Mouse (Mus musculus) heart, adult 9 months (tissue): Measurements from ENCODE around the gene Bcl9.

Experiments used
- DNase-seq, 2 experiments: peaks; one replicate each; pipeline ENCODE4 v3.0.0; 2022; ENCODE audit warnings: low spot score in 2 of 2

The Bcl9 gene

DNA sequence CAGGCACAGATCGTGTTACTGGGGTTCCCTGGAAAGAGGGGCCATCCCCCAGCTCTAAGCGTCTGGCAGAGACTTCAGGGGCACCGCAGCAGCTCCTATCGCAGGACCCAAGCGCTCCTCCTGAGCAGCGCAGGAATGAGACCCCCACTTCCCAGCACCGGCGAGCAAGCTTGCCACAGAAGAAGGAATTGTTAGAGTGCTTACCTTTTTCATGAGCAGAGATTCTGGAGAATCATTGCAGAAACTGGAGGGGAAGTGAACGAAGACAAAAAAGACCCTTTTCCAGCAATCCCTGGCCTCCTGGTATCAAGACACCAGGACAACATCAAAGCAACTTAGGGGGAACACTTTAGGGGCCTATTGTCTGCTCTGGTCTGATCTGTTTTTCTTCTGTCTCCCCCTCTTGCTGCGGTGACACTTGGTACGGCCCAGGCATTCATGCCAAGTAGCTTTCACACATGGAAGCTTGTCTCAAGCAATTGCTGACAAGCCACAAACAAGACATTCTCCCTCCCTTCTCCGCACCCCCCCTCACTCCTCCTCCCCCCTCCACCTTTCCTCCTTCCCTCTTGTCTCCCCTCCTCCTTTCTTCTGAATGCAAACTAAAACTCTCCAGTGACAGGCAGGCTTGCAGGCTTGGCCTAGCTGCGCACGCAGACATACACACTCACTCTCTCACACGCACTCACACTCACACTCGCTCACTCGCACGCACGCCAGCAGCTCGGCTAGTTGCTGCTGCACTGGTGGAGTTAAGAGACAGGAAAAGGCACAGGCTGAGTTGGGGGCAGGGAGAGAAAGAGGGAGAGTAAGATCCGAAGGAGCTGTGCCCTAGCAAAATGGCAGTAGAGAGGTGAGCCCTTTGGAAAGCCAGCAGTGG, at the start of gene Bcl9:
Bcl9 (minus strand) TSS at position 365 of the 880 bp plus-strand sequence.
- peak; percentile 72 to 86 for DNase-seq

DNA sequence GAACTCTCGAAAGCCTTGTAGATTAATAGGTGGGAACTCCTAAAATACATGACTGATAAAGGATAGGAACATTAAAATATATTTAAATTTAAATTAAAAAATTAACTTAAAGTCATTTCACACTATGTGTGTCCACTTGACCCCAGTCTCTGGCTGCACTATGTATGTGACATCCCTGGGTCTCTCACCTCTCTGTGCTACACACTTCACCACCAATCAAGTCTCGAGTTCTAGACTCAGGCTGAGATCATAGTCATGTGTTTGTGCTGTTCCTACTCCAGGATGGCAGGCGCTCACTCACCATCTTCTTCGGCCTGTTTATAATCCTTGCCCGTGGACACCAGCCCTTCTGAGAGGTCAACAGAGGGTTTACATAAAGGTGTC, 41.5 kb upstream of the Bcl9 start:
- no peak for DNase-seq

DNA sequence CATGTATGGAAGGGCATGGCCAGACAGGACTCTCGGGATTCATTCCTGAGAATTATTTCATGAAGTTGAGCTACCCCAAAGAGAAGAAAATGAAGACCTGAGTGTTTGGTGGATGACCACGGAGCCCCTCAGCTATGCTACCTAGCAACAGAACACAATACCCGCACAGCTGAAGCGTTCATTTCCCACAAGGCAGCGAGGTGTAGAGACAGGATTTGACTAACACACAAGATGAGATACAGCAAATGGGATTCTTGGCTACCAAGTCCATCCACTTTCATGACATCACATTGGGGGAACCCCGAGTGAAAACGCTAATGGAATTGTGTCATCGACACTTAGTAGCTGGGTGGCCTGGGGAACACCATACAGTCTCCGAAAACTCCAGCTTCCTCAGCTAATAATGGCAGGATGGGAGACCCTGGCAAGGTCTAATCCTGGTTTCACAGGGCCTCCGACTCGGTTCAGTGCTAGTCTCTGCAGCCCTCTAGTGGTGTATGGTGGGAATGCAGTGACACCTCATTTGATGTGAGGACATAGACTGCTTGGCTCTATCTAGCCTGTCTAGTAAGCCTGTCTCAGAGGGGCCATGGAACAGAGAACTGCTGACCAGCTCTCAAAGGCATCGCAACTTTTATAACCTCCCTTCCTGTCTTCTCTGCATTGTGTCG, 40.9 kb upstream of the Bcl9 start:
- peak; percentile 60 to 79 for DNase-seq

DNA sequence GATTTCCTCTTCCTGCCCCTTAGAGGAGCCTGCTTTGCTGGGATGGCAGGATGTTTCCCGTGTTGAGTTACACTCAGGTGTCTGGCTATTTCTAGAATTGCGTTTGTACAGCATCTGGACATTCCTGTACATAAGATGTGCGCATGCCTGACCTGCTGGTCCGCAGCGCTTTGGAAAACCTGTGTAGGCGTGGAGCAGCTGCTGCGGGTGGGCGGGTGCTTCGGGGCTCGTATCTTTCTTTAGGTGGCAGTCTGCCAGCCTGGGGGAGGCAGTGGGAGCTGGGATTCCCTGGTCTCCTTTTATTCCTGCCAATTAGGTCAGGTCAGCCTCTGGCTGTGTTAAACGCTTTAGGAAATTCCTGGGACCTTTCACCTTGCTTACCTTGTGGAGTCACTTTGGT, 39.6 kb upstream of the Bcl9 start:
- peak; percentile 33 to 41 for DNase-seq

DNA sequence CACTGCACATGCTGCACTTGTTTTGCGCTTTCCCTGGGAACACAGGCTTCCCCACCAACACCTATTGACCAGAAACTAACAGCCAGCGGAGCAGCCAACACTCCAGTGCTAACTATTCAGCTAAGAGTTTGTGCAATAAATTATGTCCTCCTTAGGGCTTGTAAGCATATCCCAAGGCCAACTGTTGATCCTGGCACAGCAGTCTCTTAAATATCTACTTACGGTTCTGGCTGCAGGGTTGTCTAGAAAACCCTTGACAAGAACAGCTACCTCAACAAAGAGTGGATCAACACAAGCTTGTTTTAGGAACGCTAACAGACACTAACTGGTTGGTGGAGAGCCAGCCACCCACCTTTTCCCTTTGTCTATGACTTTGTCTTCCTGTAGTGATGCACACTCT, 38.6 kb upstream of the Bcl9 start:
- no peak for DNase-seq

DNA sequence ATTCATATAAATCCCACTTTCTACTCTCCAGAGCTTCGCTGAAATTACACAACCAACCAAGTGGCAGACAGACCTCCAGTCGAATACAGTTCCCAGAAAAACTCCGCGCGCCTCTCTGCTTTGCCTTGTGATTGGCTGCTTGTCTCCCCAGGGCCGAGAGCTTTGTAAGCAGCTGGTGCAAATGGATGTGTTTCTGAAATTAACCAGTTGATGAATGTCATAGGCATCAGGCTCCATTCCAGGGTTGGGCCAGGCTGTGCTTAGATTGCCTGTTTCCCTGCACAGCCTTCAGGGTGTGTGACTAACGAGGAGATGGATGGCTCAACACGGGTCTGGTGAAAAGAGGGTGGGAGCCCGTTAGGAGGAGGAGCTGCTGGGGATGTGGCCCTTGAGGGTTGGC, 36.9 kb upstream of the Bcl9 start:
- no peak for DNase-seq

DNA sequence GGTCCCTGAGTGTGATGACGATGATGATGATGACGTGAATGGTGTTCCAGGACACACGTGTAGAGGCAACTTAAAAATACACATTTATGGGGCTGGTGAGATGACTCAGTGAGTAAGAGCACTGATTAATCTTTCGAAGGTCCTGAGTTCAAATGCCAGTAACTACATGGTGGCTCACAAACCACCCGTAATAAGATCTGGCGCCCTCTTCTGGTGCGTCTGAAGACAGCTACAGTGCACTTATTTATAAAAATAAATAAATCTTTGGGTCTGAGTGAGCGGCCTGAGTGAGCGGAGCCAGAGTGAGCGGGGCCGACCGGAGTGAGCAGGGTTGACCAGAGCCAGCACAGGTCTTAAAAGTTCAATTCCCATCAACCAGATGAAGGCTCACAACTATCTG, 34.5 kb upstream of the Bcl9 start:
- DNase-seq, result no peak

DNA sequence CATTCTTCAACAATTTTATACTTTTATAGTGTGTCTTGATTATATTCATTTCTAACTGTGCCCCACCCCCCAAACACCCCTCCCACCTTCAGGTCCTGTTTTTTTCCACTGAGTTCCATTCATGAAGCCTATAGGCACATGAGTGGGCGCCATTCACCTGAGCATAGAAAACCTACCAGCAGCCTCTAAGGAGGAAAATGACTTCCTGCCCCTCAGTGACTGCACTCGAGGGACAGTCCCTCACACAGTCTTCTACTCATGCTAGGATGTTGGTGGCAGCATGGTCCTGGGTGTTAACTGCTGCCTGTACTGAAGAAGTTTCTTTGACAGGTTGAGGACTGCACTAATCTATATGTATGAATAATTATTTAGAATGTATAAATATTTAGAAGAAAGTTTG, 30.1 kb upstream of the Bcl9 start:
- DNase-seq, result no peak

DNA sequence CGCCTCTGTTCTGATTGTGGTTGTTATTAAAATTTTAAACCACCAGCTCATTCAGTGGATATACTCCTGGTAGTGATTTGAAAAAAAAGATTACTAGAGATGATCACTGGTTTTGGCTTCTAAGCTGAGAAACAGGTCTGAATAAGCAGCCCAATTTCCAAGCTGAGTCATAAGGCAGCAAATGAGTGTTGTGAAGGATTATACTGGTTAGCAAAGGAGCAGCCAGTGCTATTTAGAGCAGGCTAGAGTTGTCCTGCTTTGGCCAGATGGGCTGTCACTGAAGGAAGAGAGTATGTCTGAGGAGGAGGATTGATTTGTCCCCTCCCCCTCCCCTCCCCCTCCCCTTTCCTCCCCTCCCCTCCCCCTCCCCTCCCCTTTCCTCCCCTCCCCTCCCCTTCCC, 29.6 kb upstream of the Bcl9 start:
- DNase-seq, result no peak

DNA sequence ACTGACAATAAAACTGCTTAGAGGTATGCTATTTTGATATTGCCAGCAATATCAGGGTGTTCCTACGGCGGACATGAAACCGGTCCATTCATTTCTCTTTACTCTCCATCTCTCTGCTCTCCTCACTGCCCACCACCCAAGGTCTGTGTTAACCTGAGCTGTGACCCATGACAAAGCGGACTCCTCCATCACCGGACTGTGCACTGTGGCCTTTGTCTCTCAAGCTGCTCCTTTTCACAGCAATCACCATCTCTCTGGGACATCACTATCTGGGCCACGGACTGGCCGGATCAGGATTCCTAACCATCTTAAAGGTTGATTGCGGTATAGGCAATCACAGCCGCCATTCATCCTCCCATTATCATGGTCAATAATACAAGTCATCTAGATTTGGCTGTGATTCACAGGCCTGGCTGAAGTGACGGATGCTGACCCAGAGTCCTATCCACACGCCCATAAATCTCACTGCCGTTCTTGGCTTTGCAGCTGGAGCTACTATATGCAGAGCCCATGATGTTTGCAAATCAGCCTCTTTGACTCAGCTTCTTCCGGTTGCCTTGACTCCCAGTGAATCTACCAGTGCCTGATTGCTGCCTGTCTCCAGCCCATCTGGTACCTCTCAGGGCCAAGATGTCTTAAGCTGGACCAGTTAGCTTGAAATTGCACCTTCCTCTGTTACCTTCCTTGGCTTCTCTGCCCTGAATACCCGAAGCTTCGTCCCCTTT, 28.1 kb upstream of the Bcl9 start:
- DNase-seq, result no peak

DNA sequence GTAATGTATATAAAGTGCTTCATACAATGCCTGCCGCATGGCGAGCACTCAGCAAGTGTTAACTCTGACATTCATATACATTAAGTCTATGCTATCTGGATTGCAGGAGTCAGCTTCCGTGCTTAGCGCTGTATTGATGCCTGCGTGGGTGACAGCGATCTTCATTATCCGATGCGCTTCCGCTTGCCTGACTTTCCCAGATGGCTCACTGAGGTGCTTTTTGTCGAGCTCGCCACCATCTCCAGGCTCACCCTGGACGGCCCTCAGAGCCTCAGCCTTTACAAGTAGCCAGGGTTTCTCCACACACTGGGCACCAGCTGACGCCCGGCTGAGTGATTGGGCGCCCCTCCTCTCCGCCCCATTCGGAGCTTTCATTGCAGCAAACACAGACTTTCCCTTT, 26.3 kb upstream of the Bcl9 start:
- DNase-seq, result no peak

DNA sequence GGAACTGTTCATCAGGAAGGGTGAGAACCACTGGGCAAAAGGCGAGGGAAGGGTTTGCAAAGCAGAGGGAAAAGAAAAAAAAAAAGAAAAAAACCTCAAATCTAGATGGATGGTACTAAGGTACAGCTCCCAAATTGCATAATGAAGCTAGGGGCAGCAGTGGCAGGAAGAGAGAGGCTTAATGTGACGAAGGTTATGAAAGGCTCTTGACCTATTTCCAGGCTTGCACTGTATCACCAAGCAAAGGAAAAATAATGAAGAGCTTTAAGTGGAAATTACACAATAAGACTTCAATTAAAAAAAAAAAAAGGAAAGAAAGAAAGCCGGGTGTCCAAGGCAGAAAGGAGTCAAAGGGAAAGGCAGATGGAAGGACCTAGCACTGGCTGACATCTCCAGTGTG, 19.6 kb upstream of the Bcl9 start:
- no peak for DNase-seq

DNA sequence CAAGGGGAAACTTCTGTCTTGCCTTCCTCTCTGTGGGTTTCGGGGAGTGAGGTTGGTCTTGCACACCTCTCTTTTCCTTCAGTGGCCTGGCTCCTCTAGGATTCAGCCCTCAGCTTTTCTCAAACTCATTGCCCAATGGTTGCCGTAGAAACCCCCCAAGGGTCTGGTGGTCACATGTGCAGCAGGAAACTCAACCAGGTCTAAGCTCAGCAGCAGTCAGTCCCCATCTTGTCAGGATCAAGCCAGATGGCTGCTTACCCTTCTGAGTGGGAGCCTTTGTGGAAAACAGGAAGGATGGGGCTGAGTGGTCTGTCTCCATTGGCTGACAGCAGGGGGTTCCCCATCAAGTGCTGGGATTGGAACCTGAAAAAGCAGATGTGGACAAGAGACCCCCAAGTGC, 15.7 kb upstream of the Bcl9 start:
- no peak for DNase-seq

DNA sequence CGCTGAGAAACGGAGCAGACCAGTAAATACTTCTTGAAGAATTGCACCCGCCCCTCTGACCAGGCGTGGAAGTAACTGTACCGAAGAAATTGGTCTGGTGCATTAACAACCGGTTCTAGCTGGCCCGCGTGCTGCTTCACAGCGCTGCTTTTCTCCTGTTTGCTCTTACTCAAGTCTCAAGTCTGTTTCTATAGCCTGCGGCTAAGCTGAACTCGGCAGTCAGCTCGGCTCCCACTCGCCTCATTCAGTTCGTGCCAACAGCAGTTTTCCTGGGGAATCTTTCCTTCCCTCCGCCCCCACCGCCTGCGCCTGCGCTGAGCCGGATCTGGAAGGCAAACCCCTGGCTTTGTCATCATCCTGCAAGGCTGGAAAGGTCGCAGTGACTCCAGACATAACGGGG, 14.3 kb upstream of the Bcl9 start:
- peak; percentile 14 to 37 for DNase-seq

DNA sequence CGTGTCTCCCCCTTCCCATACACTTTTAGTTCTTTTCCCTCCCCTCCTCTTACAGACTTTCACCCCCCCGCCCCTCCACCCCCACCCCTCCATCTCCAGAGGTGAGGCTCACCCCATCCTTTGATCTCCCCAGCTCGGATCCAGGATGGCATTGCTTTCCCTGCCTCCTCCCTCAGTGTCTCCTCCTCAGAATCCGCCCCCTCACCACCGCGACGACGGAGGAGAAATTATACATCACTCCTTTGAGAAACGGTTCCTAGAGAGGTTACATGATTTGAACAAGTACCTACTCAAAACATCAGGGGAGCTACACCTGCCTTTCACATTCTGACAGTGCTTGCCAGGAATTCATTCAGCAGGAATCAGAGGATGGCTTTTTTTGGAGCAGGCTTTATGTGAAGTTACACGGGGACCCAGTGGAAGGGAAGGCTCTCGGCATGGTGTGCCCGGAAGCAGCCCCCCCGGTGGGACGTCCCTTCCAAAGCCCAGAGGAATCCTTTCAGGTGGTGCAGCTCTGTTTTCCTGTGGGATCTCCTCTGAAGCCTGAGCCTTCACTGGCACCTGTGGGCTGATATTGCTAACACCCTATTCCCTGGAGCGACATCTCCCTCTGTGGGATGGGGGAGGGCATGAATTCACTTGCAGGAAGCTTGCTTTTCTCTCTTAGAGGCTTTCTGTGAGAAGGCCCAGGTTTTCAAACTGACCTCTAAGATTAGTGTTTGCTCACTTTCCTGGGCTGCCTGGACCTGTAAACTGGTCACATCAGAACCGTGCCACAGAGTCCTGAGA, 12.2 kb upstream of the Bcl9 start:
- no peak for DNase-seq

DNA sequence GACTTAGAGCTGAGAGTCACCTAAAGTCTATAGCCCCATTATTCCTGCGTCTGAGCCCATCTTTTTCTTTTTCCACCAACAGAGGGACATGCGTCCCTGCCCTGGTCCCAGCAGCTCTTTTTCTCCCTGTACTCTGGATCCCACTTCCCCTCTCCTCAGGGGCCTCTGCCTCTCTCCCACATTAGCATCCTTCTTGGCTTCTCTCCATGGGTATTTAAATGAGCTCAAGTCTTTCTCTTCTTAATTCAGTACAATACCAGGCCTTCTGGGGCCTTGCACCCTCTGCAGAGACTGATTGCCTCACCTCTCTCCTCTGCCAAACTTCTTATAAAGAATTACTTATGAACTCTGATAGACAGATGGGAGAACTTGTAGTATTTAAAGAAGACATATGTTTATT, 10.7 kb upstream of the Bcl9 start:
- DNase-seq, result no peak

DNA sequence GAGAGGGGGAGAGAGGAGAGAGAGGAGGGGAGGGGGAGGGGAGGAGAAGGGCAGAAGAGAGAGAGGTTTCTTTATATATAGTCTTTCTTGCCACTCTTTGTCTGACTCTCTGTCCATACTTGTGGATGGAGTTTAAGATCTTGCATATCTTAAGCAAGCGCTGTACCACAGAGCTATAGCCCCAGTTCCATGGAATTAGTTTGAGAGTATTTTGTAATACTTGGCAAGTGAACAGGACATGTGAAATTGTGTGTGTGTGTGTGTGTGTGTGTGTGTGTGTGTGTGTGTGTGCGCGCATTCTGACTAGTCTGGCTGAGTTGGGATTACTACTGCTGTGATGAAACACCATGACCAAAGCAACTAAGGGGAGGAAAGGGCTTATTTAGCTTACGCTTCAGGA, 8.2 kb upstream of the Bcl9 start:
- DNase-seq, result no peak

DNA sequence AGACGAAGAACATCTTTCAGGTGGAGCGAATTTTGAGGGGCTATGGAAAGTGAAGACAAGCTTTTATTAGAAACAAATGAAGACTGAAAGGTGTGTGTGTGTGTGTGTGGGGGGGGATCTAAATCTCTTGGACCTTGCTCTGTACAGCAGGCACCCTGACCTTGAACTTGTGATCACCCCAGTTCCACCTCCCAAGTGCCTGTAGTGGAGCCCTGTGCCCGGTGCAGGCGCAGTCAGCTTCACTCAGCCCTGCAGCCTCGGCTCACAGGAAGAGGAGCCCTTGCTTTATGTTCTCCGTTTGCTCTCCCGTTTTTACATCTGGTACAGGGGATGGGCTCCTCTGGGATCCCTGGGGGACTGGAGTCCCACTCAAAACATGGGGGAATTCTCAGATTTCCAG, 3.9 kb upstream of the Bcl9 start:
- DNase-seq, result no peak

DNA sequence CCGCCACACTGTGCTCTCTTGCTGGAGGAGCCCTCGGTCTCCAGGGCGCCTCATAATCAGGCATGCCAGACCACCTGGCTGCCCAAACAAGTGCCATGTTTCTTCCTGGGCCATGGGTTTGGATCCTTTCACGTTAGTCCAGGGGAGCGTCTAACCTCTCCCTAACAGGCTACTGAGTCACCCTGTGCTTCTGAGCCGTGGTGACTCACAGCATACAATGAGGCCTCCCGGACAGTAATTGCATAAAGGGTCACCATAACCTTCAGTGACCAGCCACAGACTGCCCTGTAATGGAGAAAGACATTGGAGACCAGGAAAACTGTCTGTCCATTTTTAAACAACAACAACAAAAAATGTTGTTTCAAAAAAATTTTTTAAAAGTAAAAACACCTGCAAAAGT, 2.7 kb upstream of the Bcl9 start:
- no peak for DNase-seq

DNA sequence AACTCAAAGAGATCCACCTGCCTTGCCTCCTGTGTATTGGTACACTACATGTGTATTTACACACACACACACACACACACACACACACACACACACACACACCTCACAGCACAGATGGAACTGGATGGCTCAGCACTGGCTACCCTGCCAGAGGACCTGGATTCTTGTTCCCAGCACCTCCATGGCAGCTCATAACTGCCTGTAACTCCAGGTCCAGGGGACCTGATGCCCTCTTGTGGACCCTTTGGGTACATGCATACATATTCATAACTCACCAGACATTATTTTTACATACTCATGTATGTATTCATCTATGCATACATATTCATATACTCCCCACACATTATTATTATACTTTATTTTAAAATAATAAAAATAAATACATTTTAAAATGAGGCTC, 2.2 kb upstream of the Bcl9 start:
- DNase-seq, result no peak

DNA sequence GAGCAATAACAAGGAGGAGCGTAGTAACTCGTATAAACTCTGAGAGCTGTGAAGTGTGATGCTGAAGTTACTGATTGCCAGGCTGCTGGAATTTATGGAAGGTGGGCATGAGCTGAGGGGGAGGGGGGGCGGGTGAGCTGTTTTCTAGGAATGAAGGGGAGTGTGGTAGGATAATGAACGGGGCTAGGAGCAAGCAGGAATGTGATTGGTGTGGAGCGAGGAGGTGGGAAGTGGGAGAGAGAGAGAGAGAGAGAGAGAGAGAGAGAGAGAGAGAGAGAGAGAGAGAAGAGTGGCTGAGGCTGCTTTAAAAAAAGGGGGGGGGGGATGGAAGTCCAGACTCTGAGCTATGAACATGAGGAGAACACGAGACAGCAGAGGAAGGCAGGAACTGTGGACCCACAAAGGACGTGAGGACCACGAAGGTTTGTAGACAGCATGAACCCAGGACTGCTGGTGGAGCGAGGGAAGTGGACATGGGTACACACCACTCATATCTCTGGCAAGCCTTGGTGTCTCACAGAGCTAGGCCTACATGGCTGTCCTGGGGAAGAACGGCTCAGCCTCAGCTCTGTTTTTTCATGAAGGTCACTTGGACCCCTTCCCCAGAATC, 1.2 kb upstream of the Bcl9 start:
- no peak for DNase-seq
